Mouse (Mus musculus): ENCODE data around the gene Ghrhr.

DNA sequence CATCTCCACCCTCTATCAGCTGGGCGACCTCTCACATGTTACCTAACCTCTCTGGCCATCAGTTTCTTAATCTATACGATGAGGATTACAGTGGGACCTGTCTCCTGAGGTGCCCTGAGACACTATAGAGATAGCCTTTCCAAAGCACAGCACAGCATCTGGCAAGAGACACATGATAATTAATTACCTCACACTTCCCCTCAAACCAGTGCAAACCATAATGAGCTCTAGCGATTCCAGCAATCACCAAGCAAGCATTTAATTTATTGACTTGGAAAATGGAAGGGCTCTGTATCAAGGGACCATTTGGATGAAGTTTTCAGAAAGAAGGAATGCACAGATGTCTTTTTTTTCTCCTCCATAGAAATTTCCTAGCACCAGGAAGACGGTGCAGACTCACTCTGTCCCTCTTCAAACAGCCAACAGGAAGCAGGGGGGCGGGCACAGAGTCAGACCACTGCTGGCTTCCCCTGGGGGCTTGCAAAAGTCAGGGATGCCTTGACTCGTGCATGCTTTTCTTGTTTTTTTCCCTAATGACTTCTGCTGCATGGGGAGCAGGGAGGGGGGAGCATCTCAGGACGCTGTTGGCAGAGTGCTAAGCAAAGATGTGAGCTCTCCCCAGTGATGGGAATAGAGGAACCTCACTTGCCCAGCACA is 34.2 kb downstream of the Ghrhr start:
- TF ChIP-seq POLR2A (IDR thresholded peaks at IDR 0.05; ENCODE audit: low read depth, low read length): no peak
- TF ChIP-seq CTCF (IDR thresholded peaks at IDR 0.05; ENCODE audit: borderline replicate concordance, insufficient read depth, low read length): no peak

Data from embryonic fibroblast, embryonic 13.5 days (primary cell).